Mouse (Mus musculus) lung, postnatal 10 days (tissue): Measurements from ENCODE around the gene Nod2.

Experiments used
- DNase-seq: peaks from one replicate; pipeline ENCODE4 v3.0.0; 2021

Gene Nod2

DNA sequence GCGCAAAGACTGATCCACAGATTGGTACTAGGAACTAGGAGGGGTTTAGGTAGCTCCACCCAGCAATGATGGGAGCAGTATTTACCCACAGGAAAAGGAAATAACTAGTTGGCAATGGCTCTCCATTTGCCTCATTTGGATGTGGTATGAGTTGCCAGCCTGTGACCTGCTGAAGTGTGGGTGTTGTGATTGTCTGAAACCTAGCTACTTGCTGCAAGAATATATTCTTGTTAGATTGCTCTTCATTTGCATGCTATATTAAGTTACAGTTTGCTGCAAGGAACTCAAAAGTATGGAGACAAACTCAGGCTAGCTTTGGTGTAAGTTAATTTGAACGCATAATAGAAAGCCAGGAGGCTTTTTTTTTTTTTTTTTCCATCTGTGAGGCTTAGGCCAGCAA lies 33.5 kb downstream of the Nod2 start:
- DNase-seq: no peak

GRCm38 (mm10) chr8:88681046-88681445 lies 33.9 kb downstream of the Nod2 start:
- DNase-seq: no peak

DNA sequence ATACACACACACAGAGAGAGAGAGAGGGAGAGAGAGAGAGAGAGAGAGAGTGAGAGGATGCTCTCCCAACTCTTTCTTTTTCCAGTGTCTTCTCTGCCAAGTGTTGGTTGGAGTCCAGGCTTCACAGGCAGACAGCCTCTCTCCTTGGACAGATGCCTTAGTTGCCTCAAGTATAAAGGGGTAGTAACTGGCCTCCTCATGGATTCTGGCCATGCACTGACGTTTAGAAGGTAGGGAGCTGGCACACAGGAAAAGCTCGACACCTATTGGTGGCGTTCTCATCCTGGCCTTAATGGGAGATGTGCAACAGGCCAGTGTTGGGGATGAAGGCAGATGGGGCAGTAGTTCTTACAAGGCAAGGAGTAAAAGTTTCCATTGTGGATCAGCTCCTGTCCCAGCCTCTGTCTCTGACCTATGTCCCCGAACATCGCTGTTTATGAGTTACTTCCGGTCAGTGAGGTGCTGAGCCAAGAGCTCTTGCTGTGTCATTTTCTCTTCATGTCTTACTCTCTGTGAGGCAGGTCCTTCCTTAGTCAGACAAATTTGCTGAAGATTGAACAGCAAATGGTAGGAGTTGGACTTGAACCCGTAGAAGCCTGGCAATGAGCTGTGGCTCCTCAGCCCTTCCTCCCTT lies 36.7 kb downstream of the Nod2 start:
- peak; percentile 79 for DNase-seq

GRCm38 (mm10) chr8:88686226-88686905 lies 39.3 kb downstream of the Nod2 start:
- peak; percentile 34 for DNase-seq

DNA sequence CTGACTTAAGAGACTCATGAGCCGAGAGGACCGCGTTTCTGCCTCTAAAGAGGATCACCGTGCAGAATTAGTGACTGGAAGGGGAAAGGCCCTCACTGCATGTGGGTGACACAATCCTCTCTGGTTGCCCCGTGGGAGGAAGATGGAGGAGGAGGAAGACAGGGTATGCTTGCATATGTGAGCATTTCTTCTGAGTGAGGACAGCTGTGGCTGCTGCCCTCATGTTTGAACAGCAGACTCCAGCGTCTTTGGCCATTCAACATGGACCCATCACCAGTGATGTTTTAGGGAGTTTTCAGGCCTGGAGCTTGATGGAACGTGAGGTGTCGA lies 39.8 kb downstream of the Nod2 start:
- no peak for DNase-seq

- DNase-seq: no peak
Observed at GRCm38 (mm10) chr8:88689151-88689550, 42.0 kb downstream of the Nod2 start.

DNA sequence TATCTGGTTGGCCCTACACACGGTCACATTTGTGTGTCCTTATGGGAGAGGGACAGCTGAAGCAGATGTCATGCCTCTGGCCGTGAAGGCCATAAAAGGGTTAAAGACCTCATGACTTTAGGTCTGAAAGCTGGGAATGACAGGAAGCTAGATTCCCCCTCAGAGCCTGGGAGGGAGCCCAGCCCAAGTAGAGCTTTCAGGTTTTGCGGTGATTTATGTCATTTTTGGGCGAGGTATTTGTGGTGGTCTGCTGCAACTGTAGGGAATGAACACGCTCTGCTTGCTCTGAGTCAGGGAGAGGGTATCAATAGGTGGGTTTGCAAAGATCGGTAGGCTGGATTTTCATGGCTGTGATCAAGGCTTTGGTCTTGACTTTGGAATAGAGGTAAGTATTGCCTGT lies 42.8 kb downstream of the Nod2 start:
- no peak for DNase-seq

DNA sequence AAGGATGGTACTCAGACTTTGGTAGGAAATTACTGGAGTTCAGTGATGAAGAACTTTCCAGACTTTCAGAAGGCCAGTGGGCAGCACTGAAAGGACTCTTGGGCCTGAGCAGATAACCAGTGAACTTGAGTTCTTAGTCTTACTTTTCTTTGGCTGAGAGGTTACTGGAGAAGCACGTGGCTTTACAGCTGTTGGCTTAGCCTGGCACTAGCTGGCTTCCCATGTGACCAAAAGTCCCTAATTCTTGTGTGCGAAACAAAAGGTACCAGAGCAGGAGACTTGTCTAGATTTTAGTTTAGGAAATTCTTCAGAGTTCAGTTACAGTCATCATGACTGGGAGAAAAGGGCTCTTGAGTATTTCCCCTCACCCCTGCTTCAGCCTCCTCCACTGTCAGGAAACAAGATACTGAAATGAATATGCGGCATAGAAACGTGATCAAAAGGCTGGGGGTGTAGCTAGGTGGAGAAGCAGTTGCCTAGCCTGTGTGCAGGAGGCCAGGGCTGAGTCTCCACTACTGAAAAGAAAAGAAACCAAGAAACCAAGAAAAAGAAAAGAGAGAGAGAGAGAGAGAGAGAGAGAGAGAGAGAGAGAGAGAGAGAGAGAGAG lies 44.3 kb downstream of the Nod2 start:
- DNase-seq: no peak

DNA sequence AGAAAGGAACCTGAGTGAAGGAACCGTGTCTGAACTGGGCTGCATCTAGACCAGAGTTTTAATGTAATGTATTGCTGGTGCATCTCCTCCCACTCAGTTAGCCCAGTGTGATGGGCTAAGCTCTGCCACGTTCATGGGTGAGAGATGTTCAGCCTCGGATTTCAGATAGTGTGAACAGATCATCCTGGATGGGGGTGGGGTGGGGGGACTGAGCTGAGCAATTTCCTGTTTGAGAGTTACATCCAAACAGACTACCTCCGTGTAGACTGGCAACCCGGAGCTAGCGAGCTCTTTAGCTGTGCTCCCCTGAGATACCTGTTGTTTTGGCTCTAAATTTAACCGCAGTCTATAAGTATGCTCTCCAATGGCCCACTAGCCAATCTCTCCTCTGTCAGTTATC lies 44.8 kb downstream of the Nod2 start:
- DNase-seq: no peak

- no peak for DNase-seq
Observed at GRCm38 (mm10) chr8:88692866-88693265, 45.8 kb downstream of the Nod2 start.

GRCm38 (mm10) chr8:88693376-88693775 lies 46.3 kb downstream of the Nod2 start:
- DNase-seq: no peak

- no peak for DNase-seq
Observed at GRCm38 (mm10) chr8:88694291-88694690, 47.2 kb downstream of the Nod2 start.

DNA sequence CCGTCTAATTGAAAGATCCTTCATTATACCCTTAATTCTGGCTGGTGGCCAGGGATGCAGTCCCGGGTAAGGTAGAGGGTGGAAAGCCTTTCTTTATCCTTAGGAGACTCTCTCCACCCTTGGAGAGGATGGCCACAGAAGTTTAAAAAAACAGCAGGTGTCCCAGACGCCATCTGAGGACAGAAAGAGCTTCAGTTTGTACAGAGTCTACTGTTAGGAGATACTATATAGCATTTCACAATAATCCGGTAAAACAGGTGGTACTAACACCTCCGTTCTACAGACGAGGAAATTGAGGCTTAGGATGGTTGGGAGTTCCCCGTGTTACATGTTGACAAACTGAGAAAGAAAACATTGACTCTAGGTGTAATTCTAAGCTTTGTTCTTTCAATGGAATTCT lies 49.1 kb downstream of the Nod2 start:
- DNase-seq: peak; percentile 17

DNA sequence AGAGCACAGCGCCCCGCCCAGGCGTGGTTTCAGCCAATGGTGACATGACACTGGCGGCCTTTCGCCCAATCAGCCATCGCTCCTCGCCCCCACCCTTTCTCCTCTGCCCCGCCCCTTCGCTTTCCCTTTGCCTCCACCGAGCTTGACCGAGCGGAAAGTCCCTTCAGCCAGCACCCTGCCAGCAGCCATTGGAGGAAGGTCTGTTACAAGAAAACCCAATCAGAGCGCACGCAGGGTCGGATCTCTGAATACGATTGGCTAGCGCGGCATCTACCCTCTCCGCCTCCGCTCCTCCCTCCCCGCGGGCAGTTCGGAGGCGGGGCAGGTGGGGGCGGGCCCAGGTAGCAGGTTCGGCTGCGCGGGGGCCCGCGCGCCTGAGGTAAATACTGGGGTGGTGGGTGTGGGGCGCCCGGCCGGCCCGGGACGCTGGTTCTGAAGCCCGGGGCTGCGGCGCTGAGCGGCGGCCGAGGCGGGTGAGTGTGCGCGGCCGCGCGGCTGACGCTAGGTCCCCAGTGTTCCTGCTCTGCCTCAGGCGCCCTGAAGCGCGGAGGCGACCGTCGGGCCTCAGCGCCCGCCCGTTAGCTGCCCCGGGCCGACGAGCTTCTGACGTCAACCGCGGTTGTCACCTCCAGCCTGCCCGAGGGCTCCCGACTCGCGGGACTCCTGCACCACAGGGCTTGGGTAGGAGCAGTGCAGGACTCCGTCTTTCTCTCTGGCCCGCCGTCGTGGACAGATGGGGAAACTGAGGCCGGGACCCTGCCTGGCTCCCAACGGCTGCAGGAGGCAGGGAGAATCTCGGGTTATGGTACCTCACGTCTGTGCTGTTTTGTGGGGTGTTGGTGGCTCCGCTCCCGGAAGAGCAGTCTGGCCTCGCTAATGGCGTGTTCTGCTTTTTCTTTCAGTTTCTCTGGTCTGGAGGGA lies 49.9 kb downstream of the Nod2 start, which contains the start of gene Cyld:
Gene Cyld, plus strand, starts transcription at position 308 of the 921 bp plus-strand sequence.
- peak; percentile 100 for DNase-seq

DNA sequence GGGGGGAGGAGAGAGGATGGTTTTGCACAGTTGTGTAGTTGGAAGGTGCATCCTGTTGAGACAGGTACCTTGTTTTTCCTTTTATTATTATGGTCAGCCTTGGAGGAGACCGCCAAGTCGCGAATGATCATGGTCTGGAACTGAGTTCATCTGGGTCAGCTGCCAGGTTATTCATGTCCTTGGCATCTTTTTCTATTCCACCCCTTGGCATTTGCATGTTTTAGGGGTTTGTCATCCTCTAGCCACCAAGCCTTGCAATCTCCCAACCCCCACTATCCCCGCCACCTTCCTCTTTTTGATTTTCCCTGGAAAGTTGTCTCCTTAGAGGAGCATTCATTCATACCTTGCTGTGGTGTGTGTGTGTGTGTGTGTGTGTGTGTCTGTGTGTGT lies 50.5 kb downstream of the Nod2 start:
- DNase-seq: peak; percentile 35

- DNase-seq: no peak
Observed at GRCm38 (mm10) chr8:88698048-88698447, 50.9 kb downstream of the Nod2 start.

DNA sequence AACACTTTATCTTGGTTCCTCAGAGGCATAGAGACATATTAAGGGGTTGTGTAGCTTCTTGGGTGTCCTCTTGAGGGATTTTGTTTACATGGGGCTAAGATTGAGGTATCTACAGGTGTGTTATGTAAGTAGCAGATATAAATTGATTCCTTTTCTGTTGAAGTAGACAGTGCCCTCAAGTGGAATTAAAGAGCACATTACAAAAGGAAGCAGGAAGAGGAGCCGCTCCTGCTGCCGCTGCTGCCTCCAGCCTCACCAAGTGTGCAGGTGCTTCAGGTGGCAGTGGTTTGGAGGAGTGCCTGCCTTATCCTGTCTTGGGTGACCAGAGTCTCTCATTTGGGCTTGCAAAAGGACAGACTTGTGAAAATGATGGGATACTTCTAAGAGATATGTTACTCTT lies 54.5 kb downstream of the Nod2 start:
- no peak for DNase-seq

DNA sequence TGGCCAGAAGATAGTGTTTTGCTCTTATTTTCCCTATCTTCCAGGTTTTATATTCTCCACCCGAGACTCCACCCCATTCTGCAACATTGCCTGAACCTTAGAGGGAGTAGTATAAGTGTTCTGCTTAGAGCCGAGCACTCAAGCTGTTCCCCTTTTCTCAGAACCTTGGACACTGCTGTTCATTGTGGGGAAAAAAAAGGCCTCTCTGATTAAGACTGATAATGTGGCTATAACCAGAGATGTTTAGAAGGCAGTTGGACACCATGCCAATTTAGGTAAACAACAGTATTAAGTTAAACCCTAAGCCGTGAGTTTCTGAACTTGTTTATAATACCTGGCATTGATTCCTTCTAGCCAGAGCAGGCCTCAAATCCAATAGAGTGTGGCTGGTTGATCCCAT lies 55.7 kb downstream of the Nod2 start:
- no peak for DNase-seq

DNA sequence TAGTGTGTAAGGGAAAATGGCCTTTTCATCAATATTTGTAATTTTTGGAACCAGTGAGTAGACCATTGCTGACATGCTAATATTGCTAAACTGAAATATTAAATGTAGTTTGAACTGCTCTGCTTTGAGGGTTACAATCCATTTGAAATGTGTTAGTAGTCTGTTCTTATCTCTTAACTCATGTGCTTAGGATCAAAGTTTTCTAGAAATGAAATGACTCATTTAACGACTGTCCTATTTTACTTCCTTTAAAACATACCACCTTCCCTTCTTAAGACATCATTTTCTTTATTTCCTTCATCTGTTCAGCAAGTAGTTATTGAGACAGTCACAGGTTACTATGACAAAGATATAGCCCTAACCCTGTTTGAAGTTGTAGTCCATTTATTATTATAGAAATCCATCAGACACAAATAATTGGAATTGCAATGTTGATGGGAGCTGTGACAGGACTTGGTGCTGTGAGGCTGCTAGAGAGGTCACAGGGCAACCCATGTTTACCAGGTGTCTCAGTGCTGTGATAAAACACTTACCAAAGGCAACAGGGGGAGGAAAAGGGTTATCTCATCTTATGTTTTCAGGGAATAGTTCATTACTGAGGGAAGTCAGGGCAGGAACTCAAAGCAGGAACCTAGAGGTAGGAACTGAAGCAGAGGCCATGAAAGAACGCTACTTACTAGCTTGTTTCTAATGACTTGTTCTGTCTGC lies 76.3 kb downstream of the Nod2 start:
- no peak for DNase-seq
